Mouse (Mus musculus) liver, postnatal 0 days (tissue): ENCODE measurements around the gene Ubac2.

Experiments
- CTCF ChIP-seq: sonication (generic); IDR thresholded peaks from 2 replicates; pipeline ENCODE4 v1.5.1; 2016; ENCODE audit warnings: antibody characterized with exemption, low read depth
- EP300 ChIP-seq: IDR thresholded peaks from 2 replicates; pipeline ENCODE4 v1.6.1; 2016; ENCODE audit warnings: antibody characterized with exemption, low read depth, mild to moderate bottlenecking

- TF ChIP-seq CTCF (no peak), EP300 (no peak)
These were observed 5.9 kb downstream of the Ubac2 start for GRCm38 (mm10) chr14:121884150-121884797.
